Mouse (Mus musculus) granulocyte monocyte progenitor cell, adult 5-6 weeks (primary cell): ENCODE data around the gene Cyb5r1. TPM values are rescaled to one million over a fixed set of nuclear protein-coding genes. Genes with fewer than 3 reads are reported as not detected.
"Not testable (repeated sequence)": the region's sequence is repeated elsewhere in the genome, so short reads cannot be mapped to it uniquely, and the experiment has no call there.

ENCODE experiments used
- ATAC-seq: replicated peaks from 2 replicates; pipeline ENCODE4 v1.8.0; 2016; ENCODE audit warnings: mild to moderate bottlenecking, moderate TSS enrichment, inconsistent platforms; ENCODE audit not compliant: poor library complexity, severe bottlenecking
- total RNA-seq, 2 experiments: library from RNA; stranded (forward) in 1 of 2; stranded (reverse) in 1 of 2; fragments of 200-712, 200-1000 nt in 1 of 2; fragments of >200 nt in 1 of 2; fragmentation: Nextera tagmentation in 1 of 2; gene quantifications; 2 replicates each; pipeline ENCODE4 v1.2.3; 2014 to 2017

Gene Cyb5r1
- total RNA-seq, 2 experiments from 2014 or later: 34.6 to 51.2 TPM

DNA sequence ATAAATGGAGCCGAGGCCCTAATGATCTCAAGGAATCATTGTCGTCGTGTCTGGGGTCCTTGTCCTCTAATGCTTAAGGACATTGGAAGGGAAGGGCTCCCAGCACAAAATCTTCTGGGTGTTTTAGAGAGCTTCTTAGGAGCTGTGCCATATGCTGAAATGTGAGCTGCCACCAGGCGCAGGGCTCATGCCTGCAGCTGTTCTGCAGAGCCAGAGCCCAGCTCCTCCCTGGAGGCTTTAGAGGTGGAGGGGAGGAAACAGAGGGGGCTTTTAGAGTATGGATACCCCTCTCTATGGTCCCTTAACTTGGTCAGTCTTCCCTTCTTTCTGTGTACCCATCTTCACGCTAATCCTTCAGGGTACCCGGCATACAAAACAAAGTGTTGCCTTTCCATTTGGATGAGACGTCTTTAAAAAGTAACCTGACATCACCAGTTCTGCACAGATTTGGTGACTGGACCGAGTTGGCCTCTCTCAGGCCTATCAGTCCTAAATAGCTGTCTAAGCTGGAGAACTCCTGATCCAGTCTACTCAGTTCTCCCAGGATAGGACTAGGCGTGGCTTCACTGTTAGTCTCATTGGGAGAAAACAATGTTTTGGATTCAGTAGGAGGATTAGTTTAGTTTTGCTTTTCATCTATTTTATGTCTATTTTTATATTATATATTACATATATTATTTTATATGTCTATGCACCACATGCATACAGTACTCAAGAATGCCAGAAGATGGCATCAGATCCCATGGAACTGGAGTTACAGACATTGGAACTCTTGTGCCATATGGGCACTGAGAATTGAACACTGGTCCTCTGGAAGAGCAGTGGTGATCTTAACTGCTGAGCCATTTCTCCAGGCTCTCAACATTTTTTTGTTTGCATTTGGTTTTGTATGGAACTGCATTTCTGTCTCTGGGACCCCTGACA, 6.6 kb downstream of the Cyb5r1 start:
- no peak for ATAC-seq

DNA sequence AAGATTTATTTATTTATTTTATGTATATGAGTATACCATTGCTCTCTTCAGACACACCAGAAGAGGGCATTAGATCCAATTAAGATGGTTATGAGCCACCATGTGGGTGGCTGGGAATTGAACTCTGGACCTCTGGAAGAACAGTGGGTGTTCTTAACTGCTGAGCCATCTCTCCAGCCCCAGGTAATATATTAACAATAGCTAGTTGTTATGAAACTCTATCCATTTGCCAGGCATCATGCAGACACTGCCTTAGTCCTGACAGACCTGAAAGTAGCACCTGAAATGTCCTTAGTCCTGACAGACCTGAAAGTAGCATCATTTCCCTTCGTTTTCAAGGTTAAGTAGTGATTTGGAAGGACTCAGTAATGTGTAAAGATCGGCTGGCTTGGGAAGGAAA, 8.7 kb downstream of the Cyb5r1 start:
- no peak for ATAC-seq

GRCm38 (mm10) chr1:134414501-134415167, 9.3 kb downstream of the Cyb5r1 start:
- ATAC-seq: 0 out of 2 replicates have a peak, but pooled peaks have one; percentile 7

GRCm38 (mm10) chr1:134415168-134415831, 9.9 kb downstream of the Cyb5r1 start, which contains the start of gene Adipor1:
Gene Adipor1, plus strand, starts transcription at chr1:134415378.
- peak; percentile 84 for ATAC-seq

DNA sequence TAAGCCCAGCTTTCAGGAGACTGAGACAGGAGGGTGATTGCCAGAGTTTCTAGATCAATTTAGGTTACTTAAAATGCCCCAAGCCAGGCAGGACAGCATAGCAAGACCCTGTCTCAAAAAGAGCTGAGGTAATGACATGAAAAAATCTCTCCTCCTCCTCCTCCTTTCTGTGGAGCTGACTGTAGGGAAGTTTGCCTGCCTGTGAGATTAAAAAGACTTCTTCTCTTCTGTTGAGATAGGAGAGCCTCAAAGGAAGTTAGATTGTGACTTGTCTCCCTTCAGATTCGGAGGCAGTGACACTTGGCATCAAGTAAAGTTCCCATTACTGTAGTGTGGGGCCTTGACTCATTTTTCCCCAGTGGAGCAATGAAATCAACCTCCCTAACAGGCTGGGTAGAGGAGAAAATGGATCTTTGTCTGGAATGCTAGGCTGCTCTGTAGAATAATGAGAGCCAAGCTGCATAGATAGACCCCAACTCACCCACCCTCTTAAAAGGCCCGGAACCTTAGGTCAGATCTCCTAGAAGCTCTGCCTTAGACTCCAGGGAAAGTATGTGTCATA, 13.1 kb downstream of the Cyb5r1 start:
- no peak for ATAC-seq

DNA sequence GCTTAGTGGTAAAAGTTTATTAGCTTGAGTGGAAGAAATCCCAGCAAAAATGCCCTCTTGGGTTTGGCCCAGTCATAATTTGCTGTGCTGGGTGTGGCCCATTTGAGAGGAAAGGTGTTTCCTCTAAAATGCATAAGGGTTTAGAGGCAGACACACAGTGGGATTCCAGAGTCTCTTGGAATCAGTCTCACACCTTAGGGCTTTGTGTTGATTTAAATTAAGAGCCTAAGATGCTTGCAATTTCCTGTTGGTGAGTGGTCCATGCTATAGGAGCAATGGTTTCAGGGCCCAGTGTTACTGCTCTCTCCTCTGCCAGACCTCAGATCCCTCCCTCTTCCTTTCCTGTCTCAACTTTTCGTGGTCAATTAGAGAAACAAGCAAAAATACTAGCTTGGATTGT, 13.8 kb downstream of the Cyb5r1 start:
- ATAC-seq: peak; percentile 8; the same call in 1 of the 2 replicates

GRCm38 (mm10) chr1:134419751-134420458, 14.5 kb downstream of the Cyb5r1 start:
- ATAC-seq: peak; percentile 77

GRCm38 (mm10) chr1:134423911-134424310, 18.6 kb downstream of the Cyb5r1 start:
- no peak for ATAC-seq

DNA sequence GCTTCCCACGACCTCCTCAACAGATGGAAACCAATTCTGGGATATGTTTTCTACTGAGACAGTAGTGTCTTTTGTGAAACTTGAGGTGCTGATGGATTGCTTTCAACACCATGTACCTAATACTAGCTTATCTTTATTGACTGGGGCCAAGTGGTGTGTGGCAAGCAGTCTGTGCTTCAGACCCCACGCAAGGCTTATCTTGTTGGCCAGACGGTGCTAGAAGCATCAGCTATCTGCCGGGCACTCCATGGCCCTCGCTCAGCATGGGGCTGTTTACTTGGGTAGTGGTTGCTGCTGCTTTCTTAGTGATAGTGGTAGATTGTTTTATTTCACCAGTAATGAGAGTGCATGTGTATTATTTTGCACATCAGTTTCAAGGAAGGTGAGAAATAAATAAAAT, 20.9 kb downstream of the Cyb5r1 start:
- ATAC-seq: no peak

DNA sequence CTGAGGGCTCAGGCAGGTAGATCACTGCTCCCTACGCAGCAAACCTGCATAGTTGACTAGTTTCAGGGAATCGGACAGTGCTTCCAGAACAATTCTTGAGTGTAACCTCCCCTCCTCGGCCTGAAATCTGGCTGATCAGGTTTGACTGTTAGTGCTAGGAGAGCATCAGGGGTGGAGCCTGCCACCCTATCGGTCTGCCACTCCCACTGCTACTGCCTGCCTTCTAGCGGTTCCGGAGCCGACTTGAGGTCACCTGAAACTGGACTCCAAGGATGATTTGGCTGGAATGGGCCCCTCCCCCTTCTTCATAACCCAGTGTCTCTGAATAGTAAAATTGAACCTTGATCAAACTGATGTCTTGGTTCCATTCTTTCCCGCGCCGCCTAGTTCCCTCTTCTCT, 27.6 kb downstream of the Cyb5r1 start:
- no peak for ATAC-seq

GRCm38 (mm10) chr1:134433473-134433872, 28.1 kb downstream of the Cyb5r1 start:
- ATAC-seq: no peak

DNA sequence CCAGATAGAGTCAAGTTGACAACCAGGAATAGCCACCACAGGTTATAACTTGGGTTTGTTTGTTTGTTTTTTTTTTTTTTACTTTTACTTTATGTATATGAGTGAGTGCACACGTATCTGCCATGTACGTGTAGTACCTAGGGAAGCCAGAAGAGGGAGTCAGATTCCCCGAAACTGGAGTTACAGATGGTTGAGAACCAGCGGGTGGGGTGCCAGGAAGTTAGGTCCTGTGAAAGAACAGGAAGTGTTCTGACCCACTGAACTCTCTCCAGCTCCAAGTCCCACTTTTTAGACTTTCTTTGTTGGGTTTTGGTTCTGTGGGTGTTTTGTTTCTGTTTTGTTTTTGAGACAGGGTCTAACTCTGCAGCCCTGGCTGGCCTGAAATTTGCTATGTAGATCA, 30.1 kb downstream of the Cyb5r1 start:
- ATAC-seq: peak; percentile 90

GRCm38 (mm10) chr1:134440437-134440836, 35.1 kb downstream of the Cyb5r1 start:
- ATAC-seq: no peak

DNA sequence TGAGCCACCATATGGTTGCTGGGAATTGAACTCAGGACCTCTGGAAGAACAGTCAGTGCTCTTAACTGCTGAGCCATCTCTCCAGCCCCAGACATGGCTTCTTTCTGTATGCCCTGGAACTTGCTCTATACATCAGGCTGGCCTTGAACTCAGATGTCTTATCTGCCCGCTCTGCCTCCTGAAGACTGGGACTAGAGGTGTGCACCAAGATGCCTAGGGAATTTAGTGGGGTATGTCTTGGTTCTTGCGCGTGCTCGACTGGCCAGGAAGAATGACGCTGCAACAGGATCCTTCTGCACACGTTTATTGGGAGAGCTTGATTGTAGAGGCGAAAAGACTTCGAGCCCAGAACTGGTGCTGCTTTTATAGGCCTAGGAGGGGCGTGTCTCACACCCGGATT, 36.4 kb downstream of the Cyb5r1 start:
- ATAC-seq: not testable (repeated sequence)

- ATAC-seq: no peak
These were observed 37.0 kb downstream of the Cyb5r1 start for GRCm38 (mm10) chr1:134442394-134442793.

- not testable (repeated sequence) for ATAC-seq
These were observed 37.9 kb downstream of the Cyb5r1 start for GRCm38 (mm10) chr1:134443288-134443687.

DNA sequence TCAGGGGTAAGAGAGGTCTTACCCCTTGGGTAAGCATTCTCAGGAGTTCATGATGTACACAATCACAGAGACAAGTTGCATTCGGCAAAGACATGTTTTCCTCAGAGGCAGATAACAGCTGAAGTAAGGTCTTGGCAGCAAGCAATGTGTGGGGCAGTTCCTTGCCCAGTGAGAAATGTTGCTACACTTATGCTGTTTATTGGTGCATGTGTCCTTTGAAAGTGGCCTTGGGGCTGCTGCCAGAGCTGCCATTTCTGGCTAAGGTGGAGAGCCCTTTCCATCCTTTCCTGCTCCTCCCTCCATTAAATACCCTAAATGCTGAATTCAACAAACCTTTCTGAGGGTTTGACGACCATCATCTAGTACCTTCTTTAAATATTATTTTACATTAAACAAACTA, 40.1 kb downstream of the Cyb5r1 start:
- no peak for ATAC-seq

DNA sequence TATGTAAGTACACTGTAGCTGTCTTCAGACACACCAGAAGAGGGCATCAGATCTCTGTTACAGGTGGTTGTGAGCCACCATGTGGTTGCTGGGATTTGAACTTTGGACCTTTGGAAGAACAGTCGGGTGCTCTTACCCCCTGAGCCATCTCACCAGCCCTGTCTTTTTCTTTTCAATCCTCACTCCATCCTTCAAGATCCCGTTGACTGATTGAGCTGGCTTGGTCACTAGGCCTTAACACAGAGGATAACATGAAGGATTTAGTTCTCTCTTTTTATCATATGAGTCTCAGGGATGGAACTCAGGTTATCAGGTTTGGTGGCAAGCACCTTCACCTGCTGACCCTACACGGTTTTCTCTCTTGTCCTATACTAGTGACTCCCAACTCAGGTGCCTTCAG, 43.2 kb downstream of the Cyb5r1 start:
- not testable (repeated sequence) for ATAC-seq

GRCm38 (mm10) chr1:134450201-134450600, 44.8 kb downstream of the Cyb5r1 start:
- no peak for ATAC-seq

DNA sequence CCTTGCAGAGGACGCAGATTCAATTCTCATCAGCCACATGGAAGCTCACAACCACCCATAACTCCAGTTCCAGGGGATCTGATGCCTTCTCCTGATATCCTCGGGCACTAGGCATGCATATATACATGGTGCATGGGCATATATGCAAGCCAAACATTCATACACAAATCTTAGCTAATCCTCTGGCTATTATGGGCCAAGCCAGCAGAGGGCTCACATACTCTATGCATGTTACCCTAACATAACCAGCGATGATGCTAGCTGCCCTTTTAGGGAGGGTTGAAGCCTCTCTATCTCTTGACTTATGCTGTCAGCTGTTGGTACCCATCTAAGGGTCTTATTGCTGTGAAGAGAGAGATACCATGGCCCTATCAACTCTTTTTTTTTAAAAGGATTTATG, 45.6 kb downstream of the Cyb5r1 start:
- peak; percentile 53 for ATAC-seq
